Mouse (Mus musculus) spleen, postnatal 4 days (tissue): ENCODE data around the gene Ptger3.

Experiments used
- DNase-seq, 2 experiments: peaks; one replicate each; pipeline ENCODE4 v3.0.0; 2022; ENCODE audit warnings: low spot score in 2 of 2

The Ptger3 gene

GRCm38 (mm10) chr3:157582626-157583405 is 16.1 kb downstream of the Ptger3 start:
- DNase-seq: no peak

GRCm38 (mm10) chr3:157597837-157598379 is 31.2 kb downstream of the Ptger3 start:
- no peak for DNase-seq

- no peak for DNase-seq
These were observed 38.2 kb downstream of the Ptger3 start for GRCm38 (mm10) chr3:157604684-157605410.

- DNase-seq: no peak
These were observed 38.7 kb downstream of the Ptger3 start for GRCm38 (mm10) chr3:157605411-157605740.

- no peak for DNase-seq
These were observed 46.9 kb downstream of the Ptger3 start for GRCm38 (mm10) chr3:157613542-157613941.

- DNase-seq: no peak
These were observed 50.3 kb downstream of the Ptger3 start for GRCm38 (mm10) chr3:157616949-157617348.

- DNase-seq: no peak
These were observed 60.7 kb downstream of the Ptger3 start for GRCm38 (mm10) chr3:157627407-157627806.

- no peak for DNase-seq
These were observed 64.0 kb downstream of the Ptger3 start for GRCm38 (mm10) chr3:157630671-157631070.

GRCm38 (mm10) chr3:157631383-157631782 is 64.7 kb downstream of the Ptger3 start:
- DNase-seq: no peak

GRCm38 (mm10) chr3:157634431-157634830 is 67.7 kb downstream of the Ptger3 start:
- DNase-seq: no peak

- DNase-seq: no peak
These were observed 69.0 kb downstream of the Ptger3 start for GRCm38 (mm10) chr3:157635713-157636112.

- no peak for DNase-seq
These were observed 70.2 kb downstream of the Ptger3 start for GRCm38 (mm10) chr3:157636887-157637286.

- DNase-seq: no peak
These were observed 70.6 kb downstream of the Ptger3 start for GRCm38 (mm10) chr3:157637341-157637740.

- DNase-seq: no peak
These were observed 74.9 kb downstream of the Ptger3 start for GRCm38 (mm10) chr3:157641634-157642033.

- no peak for DNase-seq
These were observed 94.9 kb downstream of the Ptger3 start for GRCm38 (mm10) chr3:157661622-157662021.

GRCm38 (mm10) chr3:157664486-157665041 is 97.9 kb downstream of the Ptger3 start:
- no peak for DNase-seq

GRCm38 (mm10) chr3:157665471-157665870 is 98.8 kb downstream of the Ptger3 start:
- DNase-seq: no peak

- DNase-seq: no peak
These were observed 99.5 kb downstream of the Ptger3 start for GRCm38 (mm10) chr3:157666142-157666541.

- no peak for DNase-seq
These were observed 119.4 kb downstream of the Ptger3 start for GRCm38 (mm10) chr3:157686105-157686504.

GRCm38 (mm10) chr3:157688419-157689162 is 121.9 kb downstream of the Ptger3 start:
- DNase-seq: no peak
